In the genomic region with DNA sequence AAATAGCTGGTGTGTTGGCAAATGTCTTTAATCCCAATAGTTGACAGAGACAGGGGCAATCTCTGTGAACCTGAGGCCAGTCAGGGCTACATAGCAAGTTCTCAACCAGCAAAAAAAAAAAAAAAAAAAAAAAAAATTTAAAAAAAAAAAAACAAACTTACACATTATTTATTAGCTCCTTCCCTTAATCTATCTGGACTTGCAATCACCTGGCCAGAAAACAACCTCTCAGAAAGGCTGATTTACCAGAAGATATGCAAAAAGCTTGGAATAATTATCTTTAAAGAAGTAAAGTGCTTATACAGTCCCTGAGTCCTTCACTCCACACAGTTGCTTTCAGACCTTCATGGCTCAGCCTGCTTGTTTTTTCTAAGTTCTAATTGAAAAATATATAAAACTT, we compare ENCODE assay signal across 10 mouse cellular contexts. TPM values are rescaled to one million over a fixed set of nuclear protein-coding genes. Genes with fewer than 3 reads are reported as not detected.
A peak's percentile ranks its signal among the peaks of the same experiment; 100 is the strongest.
DNase-seq lines count a peak whose midpoint lies in the region; ATAC-seq and TF ChIP-seq lines count a peak whose summit lies in the region.
"Had no signal": no experiment of that assay in that cellular context is flagged by ENCODE, and none has a peak within 500 bp of the region (broad histone marks: within the 10 kb centered on the region; RNA-seq: fewer than 3 reads in every experiment).

No protein-coding gene starts in this region.

- peaks cover 6 to 33% of the 10 kb centered on the region in 2 experiments for H3K36me3 ChIP-seq in CH12.LX (replicated peaks in 1 of 2; ENCODE audit: control insufficient read depth in 1 of 2, insufficient read depth in 1 of 2, low read length in 1 of 2)
- peaks cover 24% of the 10 kb centered on the region for H3K36me3 ChIP-seq in hindbrain, embryonic 10.5 days
- no peaks in the 10 kb centered on the region for H3K36me3 ChIP-seq in liver, postnatal 0 days (replicated peaks; ENCODE audit: insufficient read depth, low read length)

- intact Hi-C loops in gastrocnemius, adult 2 months (cut with DNase I), result loop anchor here (5.0 kb wide), 2 partner anchors 36 to 189 kb away; a partner anchor contains a TSS
- intact Hi-C loops in gastrocnemius, postnatal 14 days (cut with DNase I; ENCODE audit: low total_unique reads), result no loop called here

- H3K27me3 ChIP-seq in CH12.LX (replicated peaks), result no peaks in the 10 kb centered on the region
- H3K27me3 ChIP-seq in hindbrain, embryonic 10.5 days (ENCODE audit: insufficient read depth, poor library complexity, severe bottlenecking), result no peaks in the 10 kb centered on the region
- H3K27me3 ChIP-seq in liver, postnatal 0 days (ENCODE audit: insufficient read depth, low read length), result no peaks in the 10 kb centered on the region

- DNase-seq in gastrocnemius, adult 2 months, result no peak
- no peak for DNase-seq in gastrocnemius, postnatal 14 days
- DNase-seq in CH12.LX (ENCODE audit: extremely low read depth), result no peak
- no peak for DNase-seq in hindbrain, embryonic 10.5 days (ENCODE audit: low spot score)
- DNase-seq in liver, postnatal 0 days, result no peak
- no peak for DNase-seq in adrenal gland, adult 18-20 months (ENCODE audit: low spot score in 2 of 2)
- no peak for DNase-seq in testis, postnatal 14 days (ENCODE audit: low spot score)
- no peak for DNase-seq in layer of hippocampus, adult 18-20 months (ENCODE audit: low spot score in 2 of 2)

- TF ChIP-seq POLR2A in CH12.LX (IDR thresholded peaks at IDR 0.05; ENCODE audit: low read depth, low read length), result no peak

- no peak for ATAC-seq in liver, postnatal 0 days

- dilution Hi-C loops in CH12.LX (cut with MboI; ENCODE audit: extremely low pct_ligation_motif_present, extremely low pct_unique_long_range_greater_than_20kb, low sequenced_read_pairs), result no loop called here

- no peak for TF ChIP-seq RAD21 in CH12.LX (IDR thresholded peaks at IDR 0.05; ENCODE audit: low read depth, low read length)

- H3K9ac ChIP-seq in CH12.LX (ENCODE audit: insufficient read depth, low read depth), result peak overlapping the region; percentile 79
- peak overlapping the region; percentile 90; the same call in 1 of the 2 replicates for H3K9ac ChIP-seq in liver, postnatal 0 days (replicated peaks)

- peaks cover 0 to 60% of the 10 kb centered on the region in 2 experiments; a peak in 2 of 4 replicates for H3K4me1 ChIP-seq in CH12.LX (ENCODE audit: control insufficient read depth in 1 of 2, insufficient read depth in 2 of 2)
- peaks cover 28% of the 10 kb centered on the region for H3K4me1 ChIP-seq in hindbrain, embryonic 10.5 days (replicated peaks)
- H3K4me1 ChIP-seq in liver, postnatal 0 days (ENCODE audit: insufficient read depth), result peaks cover 33% of the 10 kb centered on the region

- no peak for TF ChIP-seq EP300 in CH12.LX (IDR thresholded peaks at IDR 0.05; ENCODE audit: low read length)
- no peak for TF ChIP-seq EP300 in liver, postnatal 0 days (IDR thresholded peaks at IDR 0.05; ENCODE audit: low read depth)

- H3K4me2 ChIP-seq in CH12.LX (ENCODE audit: insufficient read depth, low read depth, poor library complexity, severe bottlenecking), result peak overlapping the region; percentile 100
- peak overlapping the region; percentile 96 for H3K4me2 ChIP-seq in liver, postnatal 0 days (ENCODE audit: low read depth, low read length)

- H3K4me3 ChIP-seq in gastrocnemius, adult 2 months, result peak overlapping the region; percentile 88
- peak overlapping the region in 2 of 3 experiments; percentile 68 to 98 for H3K4me3 ChIP-seq in CH12.LX (replicated peaks in 1 of 3; ENCODE audit: low read depth in 2 of 3, low read length in 2 of 3, poor library complexity in 1 of 3)
- H3K4me3 ChIP-seq in hindbrain, embryonic 10.5 days, result peak overlapping the region; percentile 93
- H3K4me3 ChIP-seq in liver, postnatal 0 days (ENCODE audit: low read depth, low read length), result peak overlapping the region; percentile 85

- no peak for TF ChIP-seq CTCF in gastrocnemius, adult 2 months (IDR thresholded peaks at IDR 0.05)
- TF ChIP-seq CTCF in CH12.LX (conservative IDR thresholded peaks at IDR 0.05 in 1 of 2, IDR thresholded peaks at IDR 0.05 in 1 of 2; ENCODE audit: low read depth in 2 of 2, low read length in 2 of 2), result no peak
- no peak for TF ChIP-seq CTCF in liver, postnatal 0 days (IDR thresholded peaks at IDR 0.05; ENCODE audit: low read depth)

- H3K79me2 ChIP-seq in CH12.LX (replicated peaks; ENCODE audit: control insufficient read depth, extremely low read depth, insufficient read depth, poor library complexity, severe bottlenecking), result peaks cover 81% of the 10 kb centered on the region

- H3K27ac ChIP-seq in gastrocnemius, adult 2 months, result peak overlapping the region; percentile 97
- no peak overlapping the region for H3K27ac ChIP-seq in CH12.LX (ENCODE audit: insufficient read depth, low read depth)
- peak overlapping the region; percentile 99; the same call in 1 of the 2 replicates for H3K27ac ChIP-seq in hindbrain, embryonic 10.5 days
- H3K27ac ChIP-seq in liver, postnatal 0 days (ENCODE audit: low read depth), result no peak overlapping the region

- in situ Hi-C loops in CH12.LX (cut with MboI; ENCODE audit: low pct_ligation_motif_present, low pct_unique_long_range_greater_than_20kb, low sequenced_read_pairs), result no loop called here

- H3K9me3 ChIP-seq in CH12.LX (replicated peaks; ENCODE audit: low read length), result no peaks in the 10 kb centered on the region
- no peaks in the 10 kb centered on the region for H3K9me3 ChIP-seq in hindbrain, embryonic 10.5 days
- H3K9me3 ChIP-seq in liver, postnatal 0 days (ENCODE audit: low read length), result no peaks in the 10 kb centered on the region

TF ChIP-seq in CH12.LX, 34 proteins besides CTCF, POLR2A, EP300 and RAD21:
- no peak for TF ChIP-seq RCOR1 (conservative IDR thresholded peaks at IDR 0.05; ENCODE audit: low read depth, low read length)
- peak; percentile 65 for TF ChIP-seq ZNF384 (IDR thresholded peaks at IDR 0.05; ENCODE audit: low read depth, low read length)

RNA-seq across cellular contexts. Expression of a gene that starts 1.7 kb away (rescaled TPM):
- 100 to 1,000 TPM in 1 of 2 experiments, 10 to 100 TPM in 1; 86.8 to 114 TPM for total RNA-seq in gastrocnemius, adult 2 months (2021)
- total RNA-seq in gastrocnemius, postnatal 14 days (2021), result 10 to 100 TPM; 77.9 to 98.6 TPM
- total RNA-seq in CH12.LX (2012; rRNA removed) (192 and 231 TPM in 2 replicates), CH12.LX (2014; rRNA removed) (208 and 231 TPM in 2 replicates)
- 646 and 822 TPM in 2 replicates for polyA plus RNA-seq in CH12.LX (2012; ENCODE audit: insufficient read length, low read depth)
- polyA plus RNA-seq in hindbrain, embryonic 10.5 days (2016; fragmentation: Nextera tagmentation; extraction: Ambion mirVana), result 172 and 202 TPM in 2 replicates
- 59.8 and 62.6 TPM in 2 replicates for polyA plus RNA-seq in liver, postnatal 0 days (2015; fragmentation: Nextera tagmentation; extraction: Ambion mirVana)
- 100 to 1,000 TPM; 319 to 323 TPM for total RNA-seq in adrenal gland, adult 18-20 months (2021)
- 100 to 1,000 TPM; 179 to 183 TPM for total RNA-seq in layer of hippocampus, adult 18-20 months (2021)

RNA-seq across cellular contexts. Expression of a gene that starts 1.7 kb away (rescaled TPM):
- 1 to 10 TPM; 4.8 to 7.4 TPM for total RNA-seq in gastrocnemius, adult 2 months (2021)
- total RNA-seq in gastrocnemius, postnatal 14 days (2021), result 1 to 10 TPM; 6.3 TPM
- total RNA-seq in CH12.LX (2012; rRNA removed), result 5.2 and 6.3 TPM in 2 replicates
- 4.3 TPM in 2 replicates for total RNA-seq in CH12.LX (2014; rRNA removed)
- 6.0 TPM in 2 replicates for polyA plus RNA-seq in CH12.LX (2012; ENCODE audit: insufficient read length, low read depth)
- polyA plus RNA-seq in hindbrain, embryonic 10.5 days (2016; fragmentation: Nextera tagmentation; extraction: Ambion mirVana), result 10.6 and 11.6 TPM in 2 replicates
- polyA plus RNA-seq in liver, postnatal 0 days (2015; fragmentation: Nextera tagmentation; extraction: Ambion mirVana), result 3.9 and 4.3 TPM in 2 replicates
- 10 to 100 TPM; 28.0 to 30.1 TPM for total RNA-seq in adrenal gland, adult 18-20 months (2021)
- 10 to 100 TPM; 14.3 to 16.6 TPM for total RNA-seq in layer of hippocampus, adult 18-20 months (2021)

RNA-seq across cellular contexts. Expression of a gene that starts 9.9 kb away (rescaled TPM):
- total RNA-seq in gastrocnemius, adult 2 months (2021), result not detected
- not detected for total RNA-seq in gastrocnemius, postnatal 14 days (2021)
- not detected in 2 replicates for total RNA-seq in CH12.LX (2012; rRNA removed)
- not detected in 2 replicates for total RNA-seq in CH12.LX (2014; rRNA removed)
- not detected in 2 replicates for polyA plus RNA-seq in CH12.LX (2012; ENCODE audit: insufficient read length, low read depth)
- polyA plus RNA-seq in hindbrain, embryonic 10.5 days (2016; fragmentation: Nextera tagmentation; extraction: Ambion mirVana), result 2.3 and 2.8 TPM in 2 replicates
- 0.18 and 0.40 TPM in 2 replicates for polyA plus RNA-seq in liver, postnatal 0 days (2015; fragmentation: Nextera tagmentation; extraction: Ambion mirVana)
- not detected for total RNA-seq in adrenal gland, adult 18-20 months (2021)
- total RNA-seq in layer of hippocampus, adult 18-20 months (2021), result not detected
- total RNA-seq: hematopoietic stem cell, adult 5-6 weeks had no signal
- polyA plus RNA-seq: brain, embryonic 14.5 days had no signal

RNA-seq across cellular contexts. Expression of a gene that starts 37.6 kb away (rescaled TPM):
- total RNA-seq in gastrocnemius, adult 2 months (2021), result 10 to 100 TPM in 1 of 2 experiments, 1 to 10 TPM in 1; 8.7 to 10.8 TPM
- total RNA-seq in gastrocnemius, postnatal 14 days (2021), result 10 to 100 TPM; 15.6 to 15.9 TPM
- 46.0 and 48.0 TPM in 2 replicates for total RNA-seq in CH12.LX (2012; rRNA removed)
- 99.4 and 100 TPM in 2 replicates for total RNA-seq in CH12.LX (2014; rRNA removed)
- 69.6 and 76.9 TPM in 2 replicates for polyA plus RNA-seq in CH12.LX (2012; ENCODE audit: insufficient read length, low read depth)
- 87.1 and 93.7 TPM in 2 replicates for polyA plus RNA-seq in hindbrain, embryonic 10.5 days (2016; fragmentation: Nextera tagmentation; extraction: Ambion mirVana)
- 37.8 and 38.6 TPM in 2 replicates for polyA plus RNA-seq in liver, postnatal 0 days (2015; fragmentation: Nextera tagmentation; extraction: Ambion mirVana)
- total RNA-seq in adrenal gland, adult 18-20 months (2021), result 100 to 1,000 TPM in 1 of 2 experiments, 10 to 100 TPM in 1; 62.3 to 108 TPM
- total RNA-seq in layer of hippocampus, adult 18-20 months (2021), result 10 to 100 TPM; 37.9 to 43.3 TPM

Comparison
In these comparisons a context has a peak if more than half of its experiments do, and no peak if none do; other contexts are left out.
1. H3K27ac ChIP-seq: peak in gastrocnemius, adult 2 months (single experiment) and hindbrain, embryonic 10.5 days (single experiment); none in CH12.LX (single experiment) and liver, postnatal 0 days (single experiment).
2. Peak in every context shown above with its lines, with median percentiles within 50 percentile points of each other: H3K4me3 ChIP-seq.